Mouse (Mus musculus) activated CD4-positive, CD25-positive, alpha-beta regulatory T cell (primary cell): ENCODE results near the gene Il1rn. TPM values are rescaled to one million over a fixed set of nuclear protein-coding genes. Genes with fewer than 3 reads are reported as not detected.

Experiments
- polyA plus RNA-seq, 2 experiments: library from polyadenylated mRNA; unstranded; fragments of 100-300 nt; shearing (Covaris generic); gene quantifications; one replicate each; pipeline ENCODE4 v1.2.1; 2017

The Il1rn gene
- 1 to 10 TPM; 1.8 to 2.4 TPM for polyA plus RNA-seq

DNA sequence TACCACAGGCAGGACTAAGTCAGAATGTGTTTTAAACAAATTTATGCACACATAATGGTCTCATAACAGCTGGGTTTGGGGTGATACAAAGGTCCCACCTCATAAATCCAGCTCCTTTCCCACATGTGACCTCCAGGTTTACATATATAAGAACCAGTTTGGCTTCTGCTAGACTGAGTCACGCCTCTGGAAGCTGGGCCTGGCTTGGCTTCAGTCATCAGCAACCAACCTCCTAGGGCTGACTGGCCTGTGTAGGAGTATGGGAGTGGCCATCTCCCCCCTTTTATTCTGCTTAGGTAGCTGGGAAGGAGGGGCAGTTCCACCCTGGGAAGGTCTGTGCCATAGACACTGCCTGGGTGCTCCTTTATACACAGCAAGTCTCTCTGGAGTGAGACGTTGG lies at the start of gene Il1rn:
TSS of gene Il1rn (plus strand) at position 309 of the 400 bp plus-strand sequence.

DNA sequence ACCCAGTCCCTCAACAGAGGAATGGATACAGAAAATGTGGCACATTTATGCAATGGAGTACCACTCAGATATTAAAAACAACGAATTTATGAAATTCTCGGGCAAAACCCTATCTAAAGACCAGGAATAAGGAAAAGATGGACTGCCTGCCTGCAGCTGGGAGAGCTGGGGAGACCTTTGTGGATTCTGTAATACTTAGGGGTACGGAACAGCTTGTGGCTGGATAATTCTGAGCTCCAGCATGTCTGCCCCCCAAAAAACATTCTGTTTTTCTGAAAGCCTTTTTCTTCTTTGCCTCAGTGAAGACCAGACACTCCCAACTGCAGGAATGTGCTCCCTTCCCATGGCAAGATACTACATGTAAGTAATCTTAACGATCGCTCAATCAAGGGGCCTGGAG lies 45.8 kb upstream of the Il1rn start, which contains the start of gene Il1f10:
TSS of gene Il1f10 (plus strand) at position 301 of the 400 bp plus-strand sequence.

DNA sequence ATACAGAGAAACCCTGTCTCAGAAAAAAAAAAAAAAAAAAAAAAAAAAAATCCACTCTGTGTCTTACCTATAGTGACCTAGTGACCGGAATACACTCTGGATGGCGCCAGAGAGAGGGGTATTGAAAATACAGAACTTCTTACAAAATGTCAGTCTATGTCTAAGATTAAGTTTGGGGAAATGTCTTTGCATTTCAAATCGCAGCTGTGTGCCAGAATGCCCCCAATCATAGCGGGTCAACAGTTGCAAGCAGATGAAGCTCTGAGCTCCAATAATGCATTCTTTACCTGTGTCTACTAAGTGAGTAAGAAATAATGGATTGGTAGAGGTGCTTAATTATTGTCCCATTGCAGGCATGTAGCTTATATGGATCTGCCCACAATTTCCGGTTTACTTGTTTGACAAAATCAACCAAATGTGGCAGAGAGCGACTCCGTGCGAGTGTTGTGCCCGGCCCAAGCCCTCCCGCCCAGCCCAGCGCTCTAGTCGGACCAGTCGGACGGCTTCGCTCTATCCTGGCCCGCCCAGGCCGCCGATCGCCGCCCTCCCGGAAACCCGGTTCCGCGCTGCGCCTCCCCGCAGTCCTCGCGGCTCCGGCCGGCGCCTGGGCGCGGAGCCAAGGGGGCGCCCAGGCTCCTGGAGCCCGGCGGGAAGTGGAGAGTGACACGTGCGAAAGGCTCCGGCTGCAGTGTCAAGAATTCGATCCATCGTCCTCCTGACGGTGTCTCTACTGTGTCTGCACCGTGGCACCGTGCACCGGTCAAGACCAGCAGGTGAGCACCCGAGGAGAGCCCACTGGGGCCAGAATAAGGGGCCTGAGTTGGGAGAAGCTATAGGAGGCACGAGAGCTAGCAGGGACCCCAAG lies 30.6 kb downstream of the Il1rn start, which contains the start of gene Psd4:
TSS of gene Psd4 (plus strand) at position 551 of the 865 bp plus-strand sequence.

Other genes starting within 250 kb of the Il1rn start
- not detected for gene Tbpl2, start 240.3 kb upstream of the Il1rn start, polyA plus RNA-seq
- gene Il1f8, start 183.7 kb upstream of the Il1rn start, polyA plus RNA-seq: not detected
- under 1 TPM in 1 of 2 experiments, not detected in 1; 0.29 TPM for gene Il1f9, start 150.4 kb upstream of the Il1rn start, polyA plus RNA-seq
- gene Il1f6, start 121.4 kb upstream of the Il1rn start, polyA plus RNA-seq: not detected
- gene Il1f5, start 59.9 kb upstream of the Il1rn start, polyA plus RNA-seq: not detected
- not detected for gene Il1f10, start 45.7 kb upstream of the Il1rn start, polyA plus RNA-seq
- 100 to 1,000 TPM in 1 of 2 experiments, 10 to 100 TPM in 1; 64.7 to 137 TPM for gene Psd4, start 30.7 kb downstream of the Il1rn start, polyA plus RNA-seq
- gene Pax8, start 138.7 kb downstream of the Il1rn start, polyA plus RNA-seq: not detected